Mouse (Mus musculus) common myeloid progenitor, adult 5-6 weeks (primary cell): ENCODE measurements around the gene Tor1aip1. TPM values are rescaled to one million over a fixed set of nuclear protein-coding genes. Genes with fewer than 3 reads are reported as not detected.
"Not testable (repeated sequence)": the region's sequence is repeated elsewhere in the genome, so short reads cannot be mapped to it uniquely, and the experiment has no call there.

ENCODE experiments used
- ATAC-seq: replicated peaks from 2 replicates; pipeline ENCODE4 v1.8.0; 2016; ENCODE audit warnings: low read depth, mild to moderate bottlenecking, moderate TSS enrichment, inconsistent platforms; ENCODE audit not compliant: poor library complexity, severe bottlenecking
- total RNA-seq: library from RNA; stranded (forward); fragments of 200-1000, 187-1606 nt; gene quantifications from 2 replicates; pipeline ENCODE4 v1.2.3, GENCODE M21; 2017

Gene Tor1aip1
- total RNA-seq, result 31.1 and 54.0 TPM in 2 replicates

GRCm38 (mm10) chr1:156035930-156036737, at the start of gene Tor1aip1:
Tor1aip1 (minus strand) TSS chr1:156036480.
- peak; percentile 76 for ATAC-seq

DNA sequence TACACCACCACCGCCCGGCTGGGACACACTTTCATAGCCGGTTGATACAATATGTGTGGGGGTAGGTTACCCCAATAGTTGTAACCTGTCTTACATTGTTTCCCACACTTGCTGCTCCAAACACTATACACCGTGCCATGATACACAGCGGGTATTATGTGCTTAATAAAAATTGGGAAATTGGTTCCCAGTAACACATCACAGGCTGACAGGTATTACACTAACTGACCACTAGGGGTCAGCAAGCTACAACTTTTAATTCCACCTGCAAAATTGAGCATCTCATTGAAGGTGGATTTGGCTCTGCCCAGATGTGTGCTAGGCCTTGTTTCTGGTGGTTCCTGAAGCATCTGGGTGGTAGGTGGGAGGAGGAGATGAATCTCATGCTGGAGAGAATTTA, 49.5 kb upstream of the Tor1aip1 start:
- peak; percentile 78 for ATAC-seq

- no peak for ATAC-seq
Measured at GRCm38 (mm10) chr1:156084603-156085002, 48.3 kb upstream of the Tor1aip1 start.

- ATAC-seq, result no peak
Measured at GRCm38 (mm10) chr1:156077655-156078054, 41.4 kb upstream of the Tor1aip1 start.

DNA sequence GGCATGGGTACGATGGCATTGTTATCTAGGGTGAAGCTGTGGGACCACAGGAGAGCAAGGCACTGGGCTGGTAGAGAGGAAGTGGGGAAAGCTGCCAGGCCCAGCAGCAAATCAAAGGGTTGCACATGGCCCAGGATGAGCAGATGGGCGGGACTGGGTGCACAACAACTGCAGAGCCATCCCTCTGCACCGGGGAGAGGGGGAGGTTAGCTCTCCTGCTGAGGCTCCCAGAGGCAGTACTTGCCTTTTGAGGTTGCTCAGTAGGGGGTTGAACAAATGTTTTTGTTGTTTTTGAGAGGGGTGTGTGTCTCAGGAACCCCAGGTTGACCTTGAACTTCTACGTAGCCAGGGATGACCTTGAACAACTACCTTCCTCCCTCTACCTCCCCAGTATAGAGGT, 40.2 kb upstream of the Tor1aip1 start:
- peak; percentile 95 for ATAC-seq

DNA sequence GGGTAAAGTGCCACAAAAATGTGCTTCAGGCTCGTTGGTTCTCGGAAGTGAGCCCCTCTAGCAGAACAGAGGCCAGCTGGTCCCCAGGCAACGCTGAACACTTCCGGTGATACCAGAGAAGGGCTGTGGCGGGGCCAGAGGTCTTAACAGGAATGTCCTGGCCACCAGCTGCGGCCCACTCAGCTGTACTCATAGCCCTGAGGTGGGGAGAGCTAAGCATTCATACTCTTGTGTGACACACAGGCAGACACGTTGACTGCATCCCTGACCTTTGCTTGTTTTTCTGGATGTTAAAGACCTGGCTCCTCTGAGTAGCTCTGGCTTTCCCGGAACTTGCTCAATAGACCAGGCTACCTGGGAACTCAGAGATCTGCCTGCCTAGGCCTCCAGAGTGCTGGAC, 38.3 kb upstream of the Tor1aip1 start:
- no peak for ATAC-seq

- no peak for ATAC-seq
Measured at GRCm38 (mm10) chr1:156073169-156073821, 37.0 kb upstream of the Tor1aip1 start.

GRCm38 (mm10) chr1:156070106-156070505, 33.8 kb upstream of the Tor1aip1 start:
- no peak for ATAC-seq

- ATAC-seq, result peak; percentile 82
Measured at GRCm38 (mm10) chr1:156066133-156066532, 29.9 kb upstream of the Tor1aip1 start.

GRCm38 (mm10) chr1:156062193-156062592, 25.9 kb upstream of the Tor1aip1 start:
- ATAC-seq, result no peak

DNA sequence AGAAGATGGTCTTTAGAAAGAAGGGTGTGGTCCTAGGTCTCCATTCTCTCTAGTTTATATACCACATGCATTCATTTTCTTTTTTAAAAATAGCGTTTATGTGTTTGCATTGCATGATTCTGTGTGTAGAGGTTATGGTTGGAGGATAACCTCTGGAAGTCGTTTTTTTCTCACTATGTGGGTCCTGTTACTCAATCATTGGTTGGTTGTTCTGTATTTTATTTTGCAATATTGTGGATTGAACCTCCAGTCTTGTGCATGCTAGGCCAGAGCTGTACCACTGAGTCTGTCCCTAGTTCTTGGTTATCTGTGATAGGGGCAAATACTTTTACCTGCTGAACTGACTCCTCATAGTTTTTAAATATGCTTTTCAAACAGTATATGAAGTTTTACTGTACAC, 21.9 kb upstream of the Tor1aip1 start:
- no peak for ATAC-seq

DNA sequence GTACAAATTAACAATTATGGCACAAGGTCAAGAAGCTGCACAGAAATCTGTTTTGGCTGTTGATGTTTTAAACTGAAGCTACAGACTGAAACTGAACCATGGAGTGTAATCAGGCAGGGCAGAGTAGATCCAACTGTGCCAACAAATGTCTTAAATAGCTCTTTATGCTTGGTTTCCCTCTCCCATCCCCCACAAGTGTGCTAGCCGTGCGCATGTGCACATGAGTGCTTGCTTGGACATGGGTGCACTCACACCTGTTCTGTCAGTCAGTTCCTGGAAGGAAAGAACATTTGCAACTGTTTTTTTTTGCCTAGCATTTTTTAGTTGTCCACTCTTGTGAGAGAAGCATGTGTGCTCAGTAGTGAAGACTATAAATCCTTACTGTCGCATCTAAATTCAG, 10.4 kb upstream of the Tor1aip1 start:
- no peak for ATAC-seq

DNA sequence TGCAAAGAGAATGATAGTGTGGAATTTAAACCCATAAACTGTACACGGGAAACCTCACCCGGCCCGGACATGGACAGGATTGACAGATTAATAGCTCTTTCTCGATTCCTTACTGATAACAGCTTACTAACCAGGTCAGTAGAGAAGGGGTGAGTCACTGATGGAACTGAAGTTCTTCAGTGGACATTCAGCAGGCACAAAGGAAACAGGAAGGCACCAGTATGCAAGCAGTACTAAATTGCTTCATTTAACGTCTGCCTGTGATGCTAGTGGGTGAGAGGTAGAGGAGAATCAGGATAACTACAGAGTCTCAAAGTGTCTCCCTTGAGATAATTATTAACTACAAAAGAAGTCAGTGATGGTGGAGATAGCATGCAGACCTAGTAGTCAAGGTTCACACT, 7.9 kb upstream of the Tor1aip1 start:
- no peak for ATAC-seq

GRCm38 (mm10) chr1:156043027-156043426, 6.7 kb upstream of the Tor1aip1 start:
- peak; percentile 70 for ATAC-seq

DNA sequence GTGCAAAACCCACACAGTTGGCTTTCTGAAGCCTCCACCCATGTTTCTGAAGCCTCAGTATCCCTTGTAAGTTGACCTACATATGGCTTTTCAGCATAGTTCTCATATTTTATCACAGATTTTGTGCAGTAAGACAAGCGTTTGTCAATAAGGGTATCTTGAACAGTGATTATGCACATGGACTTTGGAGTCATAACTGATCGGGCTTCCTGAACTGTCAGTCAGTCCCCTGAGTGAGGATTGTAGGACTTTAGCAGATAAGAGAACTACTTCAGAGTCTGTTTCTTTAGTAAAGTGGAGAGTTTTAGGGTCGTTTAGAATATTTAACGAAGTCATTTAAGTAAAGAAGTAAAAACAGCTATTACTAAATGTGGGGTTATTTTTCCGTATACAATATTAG, 6.2 kb upstream of the Tor1aip1 start:
- ATAC-seq, result no peak

GRCm38 (mm10) chr1:156041451-156042241, 5.4 kb upstream of the Tor1aip1 start:
- no peak for ATAC-seq

DNA sequence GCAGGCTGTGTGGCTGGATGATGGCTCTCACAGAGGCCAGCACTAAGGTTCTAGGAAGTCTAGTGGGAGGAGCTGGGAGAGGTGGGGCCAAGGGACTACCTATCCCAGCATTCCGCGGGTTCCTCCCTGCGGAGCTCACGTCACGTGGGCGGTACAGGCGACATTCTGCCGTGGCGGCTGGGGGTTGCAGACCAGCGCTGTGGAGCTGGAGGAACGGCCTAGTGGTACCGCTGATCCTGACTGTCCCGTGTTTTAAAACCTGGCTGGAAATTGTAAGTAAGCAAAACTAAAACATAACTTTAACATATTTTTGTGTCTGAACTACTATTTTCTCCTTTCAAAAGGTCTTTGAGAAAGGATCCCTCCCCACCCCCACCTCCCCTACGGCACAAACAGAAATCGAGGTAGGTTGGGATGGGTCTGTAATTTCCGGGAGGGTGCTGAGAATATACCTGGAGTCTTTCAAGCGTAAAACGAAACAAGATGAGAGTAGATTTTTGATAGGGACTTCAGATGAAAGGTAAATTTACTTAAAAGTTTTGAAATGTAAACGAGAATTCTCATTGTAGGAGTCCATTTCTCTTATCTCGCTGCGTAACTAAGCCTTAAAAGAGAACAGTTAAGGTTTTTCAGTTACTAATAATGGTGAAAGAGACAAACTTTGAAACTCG, 4.6 kb upstream of the Tor1aip1 start:
- ATAC-seq, result peak; percentile 63

GRCm38 (mm10) chr1:156039989-156040388, 3.7 kb upstream of the Tor1aip1 start:
- not testable (repeated sequence) for ATAC-seq

DNA sequence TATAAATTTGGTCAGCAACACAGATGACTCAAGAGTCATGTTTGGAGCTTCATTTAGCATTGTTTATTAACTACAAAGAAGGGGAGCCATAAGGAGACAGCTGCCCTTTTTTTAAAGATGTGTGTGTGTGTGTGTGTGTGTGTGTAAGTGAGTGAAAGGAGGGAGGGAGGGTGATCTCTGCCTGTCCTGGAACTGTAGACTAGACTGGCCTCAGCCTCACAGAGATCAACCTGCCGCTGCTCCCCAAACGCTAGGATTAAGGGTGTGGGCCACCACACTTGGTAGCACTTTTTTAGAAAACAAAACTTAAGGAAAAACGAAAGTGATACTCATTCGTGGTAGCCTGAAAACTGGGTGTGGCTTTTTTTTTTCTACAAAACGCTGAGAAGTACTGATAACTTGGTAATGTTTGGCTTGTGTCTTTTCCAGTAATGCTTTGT, 884 bp upstream of the Tor1aip1 start:
- peak; percentile 5; the same call in 1 of the 2 replicates for ATAC-seq

- peak; percentile 14 for ATAC-seq
Measured at GRCm38 (mm10) chr1:156035269-156035929, 881 bp downstream of the Tor1aip1 start, which contains the start of gene Tor1aip2. Tor1aip2 (plus strand) TSS chr1:156035403.
